Mouse (Mus musculus): Measurements from ENCODE around the gene Fmnl2.

GRCm38 (mm10) chr2:52857611-52858528 lies at the start of gene Fmnl2:
- peak; percentile 22; the same call in 1 of the 2 replicates for TF ChIP-seq CTCF (IDR thresholded peaks at IDR 0.05)
- peak; percentile 44; the same call in 1 of the 2 replicates for TF ChIP-seq POLR2A (IDR thresholded peaks at IDR 0.05; ENCODE audit: insufficient read depth, low read depth, low read length)

Measured in heart, adult 2 months (tissue).